Mouse (Mus musculus): ENCODE results near the gene Lrrk1.

DNA sequence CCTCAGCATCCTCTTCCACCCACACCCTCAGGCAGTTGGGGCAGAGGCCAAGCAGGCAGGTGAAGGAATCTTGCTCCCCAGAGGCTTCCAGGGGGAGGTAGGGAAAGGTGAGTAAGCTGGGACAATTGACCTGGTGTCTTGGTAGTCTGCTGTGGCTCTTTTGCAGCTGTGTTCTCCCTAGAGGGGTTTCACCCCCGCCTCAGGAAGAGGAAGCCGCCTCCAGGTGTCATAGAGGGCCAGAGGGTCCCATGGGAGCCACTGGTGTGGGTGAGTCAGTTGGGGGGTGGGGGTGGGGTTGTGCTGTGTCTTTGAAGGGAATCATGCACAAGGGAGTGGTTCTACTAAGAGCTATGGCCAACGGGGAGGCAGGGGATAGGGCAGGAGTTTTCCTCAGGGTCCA, 193.6 kb downstream of the Lrrk1 start:
- TF ChIP-seq CTCF (IDR thresholded peaks at IDR 0.05; ENCODE audit: low read depth): no peak
- no peak for TF ChIP-seq EP300 (IDR thresholded peaks at IDR 0.05; ENCODE audit: low read depth)

Data from liver, embryonic 14.5 days (tissue).